Mouse (Mus musculus): Measurements from ENCODE around the gene Frmd4a. TPM values are rescaled to one million over a fixed set of nuclear protein-coding genes. Genes with fewer than 3 reads are reported as not detected.

The Frmd4a gene
- total and polyA plus RNA-seq, 2 experiments from 2014 or later = 11.9 to 44.1 TPM

DNA sequence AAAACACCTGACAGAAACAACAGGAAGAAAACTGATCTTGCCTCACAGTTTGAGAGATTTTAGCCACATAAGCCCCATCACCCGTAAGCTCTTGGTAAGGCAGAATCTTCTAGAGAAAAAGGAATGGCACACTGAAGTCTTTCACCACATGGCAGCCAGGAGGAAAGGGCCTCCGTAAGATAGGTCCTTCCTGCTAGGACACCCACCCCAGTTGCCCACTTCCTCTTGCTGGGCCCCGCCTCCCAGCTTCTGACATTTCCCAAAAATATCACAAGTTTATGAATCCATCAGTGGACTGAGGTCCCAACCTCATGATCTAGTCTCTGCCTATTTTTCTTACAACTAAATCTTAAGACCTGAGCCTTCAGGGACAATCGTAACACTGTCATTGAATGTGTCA lies 373.6 kb downstream of the Frmd4a start:
- WGBS = 77% methylated on average over 4 of the region's 4 CpGs
- H3K9me3 ChIP-seq (replicated peaks; ENCODE audit: control insufficient read depth, low read length) = no peaks in the 10 kb centered on the region
- H3K27ac ChIP-seq (ENCODE audit: low read depth) = peak overlapping the region; percentile 54
- H3K36me3 ChIP-seq (replicated peaks; ENCODE audit: control insufficient read depth, insufficient read depth, low read length) = no peaks in the 10 kb centered on the region
- H3K9ac ChIP-seq (replicated peaks; ENCODE audit: low read depth, low read length) = no peak overlapping the region
- no peak for DNase-seq (ENCODE audit: low spot score)
- peaks cover 17% of the 10 kb centered on the region for H3K4me1 ChIP-seq (ENCODE audit: control insufficient read depth, insufficient read depth)
- H3K27me3 ChIP-seq (ENCODE audit: control insufficient read depth, insufficient read depth, low read length) = no peaks in the 10 kb centered on the region
- no peak for ATAC-seq (ENCODE audit: insufficient read depth, low read depth)
- H3K4me2 ChIP-seq (ENCODE audit: low read depth, low read length) = peak overlapping the region; percentile 30; the same call in 1 of the 2 replicates
- H3K4me3 ChIP-seq (ENCODE audit: low read depth, low read length) = no peak overlapping the region
- TF ChIP-seq EP300 (IDR thresholded peaks at IDR 0.05; ENCODE audit: low read depth) (no peak), CTCF (IDR thresholded peaks at IDR 0.05; ENCODE audit: low read depth) (no peak)

DNA sequence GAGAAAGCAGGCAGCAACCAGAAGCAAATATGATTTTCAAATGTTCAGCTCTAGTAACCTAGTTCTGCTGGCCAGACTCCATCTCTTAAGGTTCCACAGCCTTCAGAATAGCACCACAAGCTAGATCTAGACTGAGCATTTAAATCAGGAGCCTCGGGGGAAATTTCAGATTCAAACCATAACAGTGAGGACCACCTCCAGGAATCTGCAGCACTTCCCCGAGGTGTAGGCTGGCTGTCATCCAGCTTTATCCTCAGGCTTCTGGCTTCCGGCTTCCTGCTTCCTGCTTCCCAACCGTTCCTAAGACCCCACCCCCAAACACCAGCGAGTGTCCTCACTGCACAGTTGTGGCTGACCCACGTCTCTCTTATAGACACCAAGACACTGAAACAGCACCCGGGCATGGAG lies 374.2 kb downstream of the Frmd4a start:
- TF ChIP-seq EP300 (IDR thresholded peaks at IDR 0.05; ENCODE audit: low read depth) = no peak
- no peak for TF ChIP-seq CTCF (IDR thresholded peaks at IDR 0.05; ENCODE audit: low read depth)
- 28% methylated on average over 7 of the region's 7 CpGs for WGBS
- ATAC-seq (ENCODE audit: insufficient read depth, low read depth) (no peak), DNase-seq (ENCODE audit: low spot score) (peak; percentile 49)
- H3K9ac ChIP-seq (replicated peaks; ENCODE audit: low read depth, low read length) = no peak overlapping the region
- H3K4me1 ChIP-seq (ENCODE audit: control insufficient read depth, insufficient read depth) = peaks cover 17% of the 10 kb centered on the region
- H3K36me3 ChIP-seq (replicated peaks; ENCODE audit: control insufficient read depth, insufficient read depth, low read length) = no peaks in the 10 kb centered on the region
- H3K4me2 ChIP-seq (ENCODE audit: low read depth, low read length) = peak overlapping the region; percentile 30
- H3K9me3 ChIP-seq (replicated peaks; ENCODE audit: control insufficient read depth, low read length) = no peaks in the 10 kb centered on the region
- H3K27me3 ChIP-seq (ENCODE audit: control insufficient read depth, insufficient read depth, low read length) = no peaks in the 10 kb centered on the region
- peak overlapping the region; percentile 6 for H3K4me3 ChIP-seq (ENCODE audit: low read depth, low read length)
- H3K27ac ChIP-seq (ENCODE audit: low read depth) = peak overlapping the region; percentile 54

DNA sequence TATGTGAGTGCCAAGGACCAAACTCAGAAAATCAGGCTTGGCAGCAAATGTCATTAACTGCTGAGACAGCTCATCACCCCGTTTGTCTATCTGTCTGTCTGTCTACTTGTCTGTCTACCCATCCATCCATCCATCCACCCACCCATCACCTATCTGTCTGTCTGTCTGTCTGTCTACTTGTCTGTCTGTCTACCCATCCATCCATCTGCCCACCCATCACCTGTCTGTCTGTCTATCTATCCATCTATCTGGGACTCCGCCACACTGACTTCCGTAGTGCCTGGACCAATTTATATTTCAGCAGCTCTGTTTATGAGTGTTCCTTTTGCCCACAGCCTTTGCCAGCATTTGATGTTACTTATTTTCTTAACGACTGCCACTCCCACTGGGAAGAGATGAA lies 375.5 kb downstream of the Frmd4a start:
- H3K4me1 ChIP-seq (ENCODE audit: control insufficient read depth, insufficient read depth) = peaks cover 17% of the 10 kb centered on the region
- DNase-seq (ENCODE audit: low spot score) (no peak), ATAC-seq (ENCODE audit: insufficient read depth, low read depth) (no peak)
- H3K27ac ChIP-seq (ENCODE audit: low read depth) = no peak overlapping the region
- WGBS = 86% methylated on average over 4 of the region's 4 CpGs
- TF ChIP-seq CTCF (IDR thresholded peaks at IDR 0.05; ENCODE audit: low read depth) = no peak
- TF ChIP-seq EP300 (IDR thresholded peaks at IDR 0.05; ENCODE audit: low read depth) = no peak
- no peaks in the 10 kb centered on the region for H3K36me3 ChIP-seq (replicated peaks; ENCODE audit: control insufficient read depth, insufficient read depth, low read length)
- H3K27me3 ChIP-seq (ENCODE audit: control insufficient read depth, insufficient read depth, low read length) = no peaks in the 10 kb centered on the region
- no peak overlapping the region for H3K9ac ChIP-seq (replicated peaks; ENCODE audit: low read depth, low read length)
- H3K4me2 ChIP-seq (ENCODE audit: low read depth, low read length) = no peak overlapping the region
- H3K4me3 ChIP-seq (ENCODE audit: low read depth, low read length) = no peak overlapping the region
- no peaks in the 10 kb centered on the region for H3K9me3 ChIP-seq (replicated peaks; ENCODE audit: control insufficient read depth, low read length)

DNA sequence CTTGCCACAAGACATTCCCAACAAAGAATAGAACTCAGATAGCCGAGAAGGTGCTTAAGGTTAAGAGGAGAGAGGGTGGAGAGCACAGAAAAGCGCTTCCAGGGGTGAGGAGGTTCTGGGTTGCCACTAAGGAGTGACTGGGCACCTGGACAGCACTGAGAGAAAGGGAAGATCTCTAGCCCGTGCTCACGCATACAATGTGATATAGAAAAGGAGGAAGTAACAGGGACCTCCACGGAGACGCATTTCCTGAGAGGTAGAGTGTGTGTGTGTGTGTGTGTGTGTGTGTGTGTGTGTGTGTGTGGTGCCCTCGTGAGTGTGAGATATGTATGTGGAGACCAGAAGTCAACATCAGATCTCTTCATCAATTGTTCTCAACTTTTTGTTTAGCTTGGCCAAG lies 377.1 kb downstream of the Frmd4a start:
- 73% methylated on average over 7 of the region's 7 CpGs for WGBS
- H3K4me3 ChIP-seq (ENCODE audit: low read depth, low read length) = no peak overlapping the region

DNA sequence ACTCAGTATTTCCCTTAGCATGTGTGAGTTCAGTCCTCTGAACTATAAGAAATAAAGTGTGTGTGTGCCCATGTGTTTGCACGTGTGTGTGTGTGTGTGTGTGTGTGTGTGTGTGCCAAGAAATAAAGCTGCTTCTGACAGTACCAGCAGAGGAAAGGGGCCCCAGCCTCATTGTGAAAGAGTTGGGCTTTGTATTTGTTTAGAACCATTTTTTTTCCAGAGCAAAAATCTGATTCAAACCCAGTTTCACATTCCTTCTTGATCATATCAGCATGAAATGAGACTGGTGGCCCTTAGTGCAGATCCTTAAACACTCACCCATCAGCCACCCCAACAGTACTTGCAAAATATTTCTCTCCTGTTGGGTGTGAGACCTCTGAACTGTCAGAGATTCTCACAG lies 382.2 kb downstream of the Frmd4a start:
- DNase-seq (ENCODE audit: low spot score) (no peak), ATAC-seq (ENCODE audit: insufficient read depth, low read depth) (no peak)
- TF ChIP-seq EP300 (IDR thresholded peaks at IDR 0.05; ENCODE audit: low read depth) (no peak), CTCF (IDR thresholded peaks at IDR 0.05; ENCODE audit: low read depth) (no peak)
- 62% methylated on average over 1 of the region's 1 CpGs for WGBS
- no peak overlapping the region for H3K4me3 ChIP-seq (ENCODE audit: low read depth, low read length)
- H3K4me1 ChIP-seq (ENCODE audit: control insufficient read depth, insufficient read depth) = peaks cover 8% of the 10 kb centered on the region; the same call in 1 of the 2 replicates
- H3K27me3 ChIP-seq (ENCODE audit: control insufficient read depth, insufficient read depth, low read length) = no peaks in the 10 kb centered on the region
- H3K4me2 ChIP-seq (ENCODE audit: low read depth, low read length) = no peak overlapping the region
- H3K9me3 ChIP-seq (replicated peaks; ENCODE audit: control insufficient read depth, low read length) = no peaks in the 10 kb centered on the region
- H3K9ac ChIP-seq (replicated peaks; ENCODE audit: low read depth, low read length) = no peak overlapping the region
- H3K36me3 ChIP-seq (replicated peaks; ENCODE audit: control insufficient read depth, insufficient read depth, low read length) = no peaks in the 10 kb centered on the region
- no peak overlapping the region for H3K27ac ChIP-seq (ENCODE audit: low read depth)

More for the DNA sequence above, 377.1 kb downstream of the Frmd4a start:
- ATAC-seq (ENCODE audit: insufficient read depth, low read depth) (no peak), DNase-seq (ENCODE audit: low spot score) (no peak)
- Histone ChIP-seq H3K9ac (replicated peaks; ENCODE audit: low read depth, low read length) (no peak overlapping the region), H3K4me1 (ENCODE audit: control insufficient read depth, insufficient read depth) (peaks cover 12% of the 10 kb centered on the region; the same call in 1 of the 2 replicates), H3K4me2 (ENCODE audit: low read depth, low read length) (no peak overlapping the region), H3K9me3 (replicated peaks; ENCODE audit: control insufficient read depth, low read length) (no peaks in the 10 kb centered on the region), H3K27me3 (ENCODE audit: control insufficient read depth, insufficient read depth, low read length) (no peaks in the 10 kb centered on the region), H3K36me3 (replicated peaks; ENCODE audit: control insufficient read depth, insufficient read depth, low read length) (no peaks in the 10 kb centered on the region), H3K27ac (ENCODE audit: low read depth) (no peak overlapping the region)
- no peak for TF ChIP-seq EP300 (IDR thresholded peaks at IDR 0.05; ENCODE audit: low read depth)
- no peak for TF ChIP-seq CTCF (IDR thresholded peaks at IDR 0.05; ENCODE audit: low read depth)

Measured in heart, postnatal 0 days (tissue).